In genomic region chr17:6000864-6001319, GRCm38 (mm10) we compare ENCODE assay signal across 14 mouse cellular contexts. TPM values are rescaled to one million over a fixed set of nuclear protein-coding genes. Genes with fewer than 3 reads are reported as not detected.
DNase-seq lines count a peak whose midpoint lies in the region; ATAC-seq and TF ChIP-seq lines count a peak whose summit lies in the region.
"Had no signal": no experiment of that assay in that cellular context is flagged by ENCODE, and none has a peak within 500 bp of the region (broad histone marks: within the 10 kb centered on the region; RNA-seq: fewer than 3 reads in every experiment).

No protein-coding gene starts in this region.

- H3K36me3 ChIP-seq in lung, postnatal 0 days (ENCODE audit: insufficient read depth, low read length): no peaks in the 10 kb centered on the region
- peaks cover 28% of the 10 kb centered on the region for H3K36me3 ChIP-seq in myocyte (ENCODE audit: control insufficient read depth, insufficient read depth)
- no peaks in the 10 kb centered on the region for H3K36me3 ChIP-seq in liver, embryonic 12.5 days
- H3K36me3 ChIP-seq: hindbrain, embryonic 12.5 days; midbrain, embryonic 13.5 days; neural tube, embryonic 12.5 days had no signal

- no peak overlapping the region for H3K27ac ChIP-seq in lung, postnatal 0 days (ENCODE audit: low read length)
- H3K27ac ChIP-seq in liver, embryonic 12.5 days: no peak overlapping the region
- H3K27ac ChIP-seq: hindbrain, embryonic 12.5 days; midbrain, embryonic 13.5 days; neural tube, embryonic 12.5 days had no signal

- TF ChIP-seq POLR2A in myocyte (IDR thresholded peaks at IDR 0.05; ENCODE audit: insufficient read length, low read depth): peak; percentile 10

- no peaks in the 10 kb centered on the region for H3K27me3 ChIP-seq in lung, postnatal 0 days (replicated peaks; ENCODE audit: insufficient read depth, low read length)
- no peaks in the 10 kb centered on the region for H3K27me3 ChIP-seq in myocyte (ENCODE audit: control insufficient read depth, insufficient read depth, insufficient read length)
- peaks cover 5% of the 10 kb centered on the region; the same call in 1 of the 2 replicates for H3K27me3 ChIP-seq in liver, embryonic 12.5 days (replicated peaks)
- H3K27me3 ChIP-seq: hindbrain, embryonic 12.5 days; midbrain, embryonic 13.5 days; neural tube, embryonic 12.5 days had no signal

- ATAC-seq in lung, postnatal 0 days: no peak
- no peak for ATAC-seq in liver, embryonic 12.5 days
- ATAC-seq: midbrain, embryonic 13.5 days had no signal

- H3K9me3 ChIP-seq in lung, postnatal 0 days (ENCODE audit: low read length): no peaks in the 10 kb centered on the region
- H3K9me3 ChIP-seq in liver, embryonic 12.5 days (replicated peaks): no peaks in the 10 kb centered on the region
- H3K9me3 ChIP-seq: hindbrain, embryonic 12.5 days; midbrain, embryonic 13.5 days had no signal

- H3K4me2 ChIP-seq in lung, postnatal 0 days (replicated peaks; ENCODE audit: low read depth, low read length): no peak overlapping the region
- peak overlapping the region; percentile 64 for H3K4me2 ChIP-seq in myocyte (ENCODE audit: low read depth)
- H3K4me2 ChIP-seq in liver, embryonic 12.5 days: no peak overlapping the region
- H3K4me2 ChIP-seq: hindbrain, embryonic 12.5 days; midbrain, embryonic 13.5 days; neural tube, embryonic 12.5 days had no signal

- no peak overlapping the region for H3K9ac ChIP-seq in lung, postnatal 0 days (replicated peaks; ENCODE audit: low read depth)
- no peak overlapping the region for H3K9ac ChIP-seq in liver, embryonic 12.5 days
- H3K9ac ChIP-seq: hindbrain, embryonic 12.5 days; midbrain, embryonic 13.5 days; neural tube, embryonic 12.5 days had no signal

- H3K4me1 ChIP-seq in lung, postnatal 0 days (ENCODE audit: insufficient read depth, low read depth, low read length): peaks cover 5% of the 10 kb centered on the region; the same call in 1 of the 2 replicates
- peaks cover 10% of the 10 kb centered on the region for H3K4me1 ChIP-seq in liver, embryonic 12.5 days

- no peak for TF ChIP-seq EP300 in lung, postnatal 0 days (IDR thresholded peaks at IDR 0.05)

- H3K79me2 ChIP-seq in myocyte (ENCODE audit: control insufficient read depth, insufficient read depth): peaks cover 23% of the 10 kb centered on the region

- DNase-seq in heart, adult 11 months: peak; percentile 95
- no peak for DNase-seq in heart, postnatal 4 days
- DNase-seq in lung, postnatal 36 days: peak; percentile 40
- DNase-seq in lung, postnatal 0 days (ENCODE audit: low spot score): no peak
- peak; percentile 88 for DNase-seq in cerebellum, adult 9-10 months
- no peak for DNase-seq in adrenal gland, postnatal 10 days
- DNase-seq: adrenal gland, postnatal 25 days; liver; thymus, postnatal 36 days had no signal

- no peak for TF ChIP-seq CTCF in lung, postnatal 0 days (IDR thresholded peaks at IDR 0.05)

- H3ac ChIP-seq in myocyte (ENCODE audit: control insufficient read depth, insufficient read length): no peak overlapping the region

- 73% methylated on average over 8 of the region's 8 CpGs for WGBS in lung, postnatal 0 days
- 70% methylated on average over 8 of the region's 8 CpGs for WGBS in liver, embryonic 12.5 days (ENCODE audit: insufficient replicate concordance)

- no peak overlapping the region for H3K4me3 ChIP-seq in lung, postnatal 0 days (ENCODE audit: low read depth, low read length)
- no peak overlapping the region for H3K4me3 ChIP-seq in myocyte
- H3K4me3 ChIP-seq in liver, embryonic 12.5 days: no peak overlapping the region
- H3K4me3 ChIP-seq: hindbrain, embryonic 12.5 days; midbrain, embryonic 13.5 days; neural tube, embryonic 12.5 days had no signal

TF ChIP-seq in myocyte, 11 proteins besides CTCF, POLR2A, EP300 and RAD21:
- peak in 2 of 3 experiments; percentile 2 to 56 for TF ChIP-seq MYOG (IDR thresholded peaks at IDR 0.05; ENCODE audit: control insufficient read depth in 1 of 3, insufficient read depth in 1 of 3, insufficient read length in 2 of 3, low read depth in 2 of 3)
- no peak for TF ChIP-seq TCF12 (IDR thresholded peaks at IDR 0.05; ENCODE audit: insufficient read depth, poor library complexity, severe bottlenecking)
- peak; percentile 17 to 79 (median 64) for TF ChIP-seq MYOD1 (IDR thresholded peaks at IDR 0.05; ENCODE audit: control insufficient read depth in 1 of 3, insufficient read length in 2 of 3, low read depth in 2 of 3)
TF ChIP-seq in myocyte: peak in this region for 2.

RNA-seq across cellular contexts. Expression of gene Synj2, which starts 59.8 kb away (rescaled TPM):
- total RNA-seq in heart, postnatal 4 days (2021): 10 to 100 TPM; 26.5 to 28.6 TPM
- polyA plus RNA-seq in lung, postnatal 0 days (2015; fragmentation: Nextera tagmentation; extraction: Ambion mirVana): 1.8 and 2.1 TPM in 2 replicates
- 32.1 TPM for polyA plus RNA-seq in myocyte (2012; fragmentation: generic; extraction: Trizol)
- 10 to 100 TPM in 1 of 2 experiments, 1 to 10 TPM in 1; 8.2 to 15.4 TPM for total RNA-seq in adrenal gland, postnatal 10 days (2021)
- polyA plus RNA-seq in liver, embryonic 12.5 days (2016; fragmentation: Nextera tagmentation; extraction: Ambion mirVana): 1.6 and 1.8 TPM in 2 replicates

Comparison
In these comparisons a context has a peak if more than half of its experiments do, and no peak if none do; other contexts are left out.
1. DNase-seq: peak in heart, adult 11 months (single experiment), lung, postnatal 36 days (single experiment) and cerebellum, adult 9-10 months (single experiment); none in heart, postnatal 4 days (single experiment), lung, postnatal 0 days (single experiment) and adrenal gland, postnatal 10 days (single experiment).
2. RNA of gene Synj2, which starts 59.8 kb away (polyA plus RNA-seq): 32.1 TPM in myocyte (single experiment); 1.8 to 2.1 TPM in lung, postnatal 0 days and 1.6 to 1.8 TPM in liver, embryonic 12.5 days; every median in the first group is over 10 times any median in the second.